In the genomic region with DNA sequence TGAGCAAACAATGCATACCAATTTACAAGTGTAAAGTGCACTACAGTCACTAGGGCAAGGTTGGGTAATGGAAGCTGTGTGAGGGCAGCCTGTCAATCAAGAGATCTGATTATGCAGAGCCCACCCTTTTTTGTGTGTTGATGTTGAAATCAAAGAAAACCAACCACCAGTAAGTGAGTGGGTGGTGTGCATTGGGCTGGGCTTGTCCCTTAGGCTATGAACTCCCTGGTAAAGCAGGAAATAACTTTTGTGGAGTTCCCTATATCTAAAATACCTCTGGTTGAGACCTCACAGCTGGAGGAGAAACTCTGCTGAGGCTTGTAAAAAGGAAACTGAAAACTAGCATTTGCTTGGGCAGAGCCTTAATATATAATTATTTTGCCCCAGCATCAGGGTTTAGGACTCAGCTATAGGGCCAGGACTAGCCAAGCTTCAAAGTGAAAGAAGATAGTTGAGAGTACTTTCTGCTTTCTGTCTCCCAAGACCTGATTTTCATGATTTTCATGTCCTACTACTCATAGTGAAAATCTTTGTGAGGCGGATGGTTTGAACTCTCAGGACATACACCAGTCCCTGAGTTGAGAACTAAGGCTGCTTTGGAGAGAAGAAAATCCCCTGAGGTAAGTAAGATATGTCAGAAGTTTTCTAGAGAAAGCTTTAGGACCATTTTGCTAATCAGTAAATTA, we compare ENCODE assay signal across 12 mouse cellular contexts. TPM values are rescaled to one million over a fixed set of nuclear protein-coding genes. Genes with fewer than 3 reads are reported as not detected.
DNase-seq lines count a peak whose midpoint lies in the region; ATAC-seq and TF ChIP-seq lines count a peak whose summit lies in the region.
"Had no signal": no experiment of that assay in that cellular context is flagged by ENCODE, and none has a peak within 500 bp of the region (broad histone marks: within the 10 kb centered on the region; RNA-seq: fewer than 3 reads in every experiment).

No protein-coding gene starts in this region.

- no peak overlapping the region for H3K4me3 ChIP-seq in lung, embryonic 14.5 days (ENCODE audit: low read depth, low read length)
- no peak overlapping the region for H3K4me3 ChIP-seq in liver, adult 2 months (ENCODE audit: insufficient read depth, low read depth, low read length)
- H3K4me3 ChIP-seq in small intestine, adult 2 months (ENCODE audit: low read depth, low read length), result no peak overlapping the region
- H3K4me3 ChIP-seq: forebrain, embryonic 15.5 days; heart, embryonic 15.5 days had no signal

- no peaks in the 10 kb centered on the region for H3K79me2 ChIP-seq in liver, adult 2 months (ENCODE audit: control insufficient read depth, insufficient read depth, low read length)

- peak; percentile 12 for DNase-seq in lung, embryonic 14.5 days
- no peak for DNase-seq in lung, postnatal 14 days
- peak; percentile 32 for DNase-seq in ZHBTc4 (ENCODE audit: low read depth, low spot score)
- peak; percentile 28 for DNase-seq in liver, adult 2 months (ENCODE audit: extremely low read depth, low read depth, low spot score)
- DNase-seq in Muller cell, postnatal 12 days (ENCODE audit: inconsistent ontology term), result no peak
- DNase-seq in spleen, postnatal 14 days (ENCODE audit: low spot score in 2 of 2), result no peak
- no peak for DNase-seq in cerebellum, adult 8-10 months
- DNase-seq: cerebellum, postnatal 14 days; thymus, postnatal 4 days had no signal

- no peak overlapping the region for H3K27ac ChIP-seq in lung, embryonic 14.5 days (ENCODE audit: low read depth)
- no peak overlapping the region for H3K27ac ChIP-seq in liver, adult 2 months (replicated peaks; ENCODE audit: insufficient read depth, low read depth, low read length)
- H3K27ac ChIP-seq in small intestine, adult 2 months (ENCODE audit: insufficient read depth, low read depth, low read length), result peak overlapping the region; percentile 45; the same call in 1 of the 2 replicates
- H3K27ac ChIP-seq: forebrain, embryonic 15.5 days; heart, embryonic 15.5 days had no signal

- ATAC-seq in lung, embryonic 14.5 days (ENCODE audit: insufficient read depth), result peak; percentile 54; the same call in 1 of the 2 replicates
- ATAC-seq: forebrain, embryonic 15.5 days had no signal

- TF ChIP-seq POLR2A in liver, adult 2 months (IDR thresholded peaks at IDR 0.05; ENCODE audit: extremely low read depth, insufficient read depth, low read length), result no peak
- no peak for TF ChIP-seq POLR2A in small intestine, adult 2 months (IDR thresholded peaks at IDR 0.05; ENCODE audit: low read depth, low read length)

- H3K4me2 ChIP-seq in lung, embryonic 14.5 days, result no peak overlapping the region
- H3K4me2 ChIP-seq: forebrain, embryonic 15.5 days; heart, embryonic 15.5 days had no signal

- H3K36me3 ChIP-seq in lung, embryonic 14.5 days (ENCODE audit: insufficient read depth), result no peaks in the 10 kb centered on the region
- H3K36me3 ChIP-seq in liver, adult 2 months (ENCODE audit: control insufficient read depth, insufficient read depth, low read length), result no peaks in the 10 kb centered on the region
- H3K36me3 ChIP-seq in small intestine, adult 2 months (ENCODE audit: control insufficient read depth, insufficient read depth, low read length), result no peaks in the 10 kb centered on the region
- H3K36me3 ChIP-seq: forebrain, embryonic 15.5 days; heart, embryonic 15.5 days had no signal

- no peak for TF ChIP-seq CTCF in lung, embryonic 14.5 days (IDR thresholded peaks at IDR 0.05; ENCODE audit: low read depth)
- no peak for TF ChIP-seq CTCF in liver, adult 2 months (IDR thresholded peaks at IDR 0.05; ENCODE audit: low read depth, low read length)
- no peak for TF ChIP-seq CTCF in small intestine, adult 2 months (IDR thresholded peaks at IDR 0.05; ENCODE audit: extremely low read depth, insufficient read length, insufficient replicate concordance, low read depth, low read length)

- WGBS in lung, embryonic 14.5 days, result 70% methylated on average over 1 of the region's 1 CpGs
- 75% methylated on average over 1 of the region's 1 CpGs for WGBS in liver, adult 2 months
- 57% methylated on average over 1 of the region's 1 CpGs for WGBS in small intestine, adult 2 months

- H3K9ac ChIP-seq in lung, embryonic 14.5 days, result no peak overlapping the region
- no peak overlapping the region for H3K9ac ChIP-seq in liver, adult 2 months (ENCODE audit: low read depth, low read length)
- H3K9ac ChIP-seq: forebrain, embryonic 15.5 days; heart, embryonic 15.5 days had no signal

- no peaks in the 10 kb centered on the region for H3K9me3 ChIP-seq in lung, embryonic 14.5 days (ENCODE audit: low read depth, low read length)
- H3K9me3 ChIP-seq: forebrain, embryonic 15.5 days; heart, embryonic 15.5 days had no signal

- H3K27me3 ChIP-seq in lung, embryonic 14.5 days (ENCODE audit: insufficient read depth, low read length), result no peaks in the 10 kb centered on the region
- no peaks in the 10 kb centered on the region for H3K27me3 ChIP-seq in liver, adult 2 months (ENCODE audit: control insufficient read depth, insufficient read depth, low read length)
- H3K27me3 ChIP-seq in small intestine, adult 2 months (ENCODE audit: control insufficient read depth, insufficient read depth, low read length), result no peaks in the 10 kb centered on the region
- H3K27me3 ChIP-seq: forebrain, embryonic 15.5 days; heart, embryonic 15.5 days had no signal

- H3K4me1 ChIP-seq in lung, embryonic 14.5 days (ENCODE audit: insufficient read depth), result no peaks in the 10 kb centered on the region
- H3K4me1 ChIP-seq in liver, adult 2 months (ENCODE audit: control insufficient read depth, insufficient read depth, low read length), result 0 out of 2 replicates have a peak, but pooled peaks cover 2% of the 10 kb centered on the region
- no peaks in the 10 kb centered on the region for H3K4me1 ChIP-seq in small intestine, adult 2 months (ENCODE audit: control insufficient read depth, insufficient read depth, insufficient read length, low read length)
- H3K4me1 ChIP-seq: forebrain, embryonic 15.5 days; heart, embryonic 15.5 days had no signal

RNA-seq across cellular contexts. Expression of a gene that starts 51.6 kb away (rescaled TPM):
- 4.1 and 4.9 TPM in 2 replicates for polyA plus RNA-seq in lung, embryonic 14.5 days (2014; fragmentation: Nextera tagmentation; extraction: Ambion mirVana)
- 3.0 and 6.2 TPM in 2 replicates for total RNA-seq in liver, adult 2 months (2014; rRNA removed)
- polyA plus RNA-seq in liver, adult 2 months (2012; rRNA removed), result 9.2 and 10.4 TPM in 2 replicates
- polyA plus RNA-seq in small intestine, adult 2 months (2012; rRNA removed), result 3.8 and 4.9 TPM in 2 replicates

Comparison
In these comparisons a context has a peak if more than half of its experiments do, and no peak if none do; other contexts are left out.
1. DNase-seq: peak in lung, embryonic 14.5 days (single experiment), ZHBTc4 (single experiment) and liver, adult 2 months (single experiment); none in lung, postnatal 14 days (single experiment), Muller cell, postnatal 12 days (single experiment), spleen, postnatal 14 days (0 of 2) and cerebellum, adult 8-10 months (single experiment).